Mouse (Mus musculus) CH12.LX (cell line): ENCODE data around the gene Gh. TPM values are rescaled to one million over a fixed set of nuclear protein-coding genes. Genes with fewer than 3 reads are reported as not detected.

ENCODE experiments used
- DNase-seq: peaks from one replicate; pipeline ENCODE4 v3.0.0-alpha.2; 2013; ENCODE audit errors: extremely low read depth
- H3K27ac ChIP-seq: 2 replicates; pipeline ENCODE4 v1.5.1; 2012; ENCODE audit warnings: low read depth, mild to moderate bottlenecking, control low read depth, moderate library complexity; ENCODE audit not compliant: insufficient read depth
- H3K27me3 ChIP-seq: replicated peaks from 2 replicates; pipeline ENCODE3; 2012; ENCODE audit warnings: inconsistent platforms
- H3K36me3 ChIP-seq, 2 experiments: replicated peaks in 1 of 2; 2 replicates each; pipeline versions ENCODE3 to v1.6.1; 2012; ENCODE audit warnings: inconsistent platforms in 1 of 2, low read length in 1 of 2, mild to moderate bottlenecking in 1 of 2, mixed read lengths in 1 of 2, moderate library complexity in 1 of 2; ENCODE audit not compliant: control insufficient read depth in 1 of 2, insufficient read depth in 1 of 2
- H3K4me1 ChIP-seq, 2 experiments: 2 replicates each; pipeline ENCODE4 v1.6.1; 2012; ENCODE audit warnings: inconsistent platforms in 1 of 2, moderate library complexity in 1 of 2; ENCODE audit not compliant: insufficient read depth in 2 of 2, control insufficient read depth in 1 of 2
- H3K4me2 ChIP-seq: 2 replicates; pipeline ENCODE4 v1.6.1; 2012; ENCODE audit warnings: low read depth, mild to moderate bottlenecking, control low read depth; ENCODE audit not compliant: poor library complexity, insufficient read depth, severe bottlenecking
- H3K4me3 ChIP-seq, 3 experiments: fragments of 150-350 bp in 1 of 3; sonication (generic) in 1 of 3; replicated peaks in 1 of 3; 2 replicates each; pipeline versions ENCODE3 to v1.5.1; 2011 to 2012; ENCODE audit warnings: low read depth in 2 of 3, low read length in 2 of 3, mild to moderate bottlenecking in 2 of 3, moderate library complexity in 2 of 3, control low read depth in 1 of 3, improper control_type of control experiment in 1 of 3, inconsistent platforms in 1 of 3, mixed read lengths in 1 of 3; ENCODE audit not compliant: poor library complexity in 1 of 3
- H3K79me2 ChIP-seq: replicated peaks from 2 replicates; pipeline ENCODE4 v1.6.1; 2012; ENCODE audit warnings: mild to moderate bottlenecking, moderate library complexity; ENCODE audit not compliant: control insufficient read depth, poor library complexity, insufficient read depth, severe bottlenecking; ENCODE audit errors: extremely low read depth
- H3K9ac ChIP-seq: 2 replicates; pipeline ENCODE4 v1.6.1; 2012; ENCODE audit warnings: low read depth, mild to moderate bottlenecking, control low read depth, moderate library complexity; ENCODE audit not compliant: insufficient read depth
- H3K9me3 ChIP-seq: replicated peaks from 2 replicates; pipeline ENCODE3; 2012; ENCODE audit warnings: low read length, inconsistent platforms, mixed read lengths
- CTCF ChIP-seq, 2 experiments: IDR thresholded peaks in 1 of 2; conservative IDR thresholded peaks in 1 of 2; 2 replicates each; pipeline ENCODE4 v1.5.1; 2011 to 2012; ENCODE audit warnings: low read depth in 2 of 2, low read length in 2 of 2, improper control_type of control experiment in 1 of 2, inconsistent platforms in 1 of 2, mild to moderate bottlenecking in 1 of 2, moderate library complexity in 1 of 2
- E2F4 ChIP-seq: IDR thresholded peaks from 2 replicates; pipeline ENCODE4 v1.6.1; 2011; ENCODE audit warnings: low read depth, low read length, improper control_type of control experiment; ENCODE audit not compliant: insufficient replicate concordance
- ELF1 ChIP-seq: IDR thresholded peaks from 2 replicates; pipeline ENCODE4 v1.6.1; 2014; ENCODE audit warnings: low read depth, mild to moderate bottlenecking, inconsistent platforms, low read length, improper control_type of control experiment
- EP300 ChIP-seq: IDR thresholded peaks from 2 replicates; pipeline ENCODE4 v1.6.1; 2011; ENCODE audit warnings: low read length, improper control_type of control experiment
- GABPA ChIP-seq: IDR thresholded peaks from 2 replicates; pipeline ENCODE4 v1.6.1; 2012; ENCODE audit warnings: low read depth, low read length, improper control_type of control experiment, inconsistent platforms; ENCODE audit not compliant: insufficient replicate concordance
- HCFC1 ChIP-seq: IDR thresholded peaks from 2 replicates; pipeline ENCODE4 v1.6.1; 2012; ENCODE audit warnings: low read depth, mild to moderate bottlenecking, inconsistent platforms, low read length, improper control_type of control experiment
- IRF4 ChIP-seq: IDR thresholded peaks from 2 replicates; pipeline ENCODE4 v1.6.1; 2014; ENCODE audit warnings: low read depth, mild to moderate bottlenecking, inconsistent platforms, low read length, improper control_type of control experiment
- MAFK ChIP-seq: IDR thresholded peaks from 2 replicates; pipeline ENCODE4 v1.6.1; 2011; ENCODE audit warnings: low read length, improper control_type of control experiment; ENCODE audit not compliant: insufficient replicate concordance
- MAX ChIP-seq: IDR thresholded peaks from 2 replicates; pipeline ENCODE4 v1.6.1; 2011; ENCODE audit warnings: low read length, improper control_type of control experiment
- MEF2A ChIP-seq: IDR thresholded peaks from 2 replicates; pipeline ENCODE4 v1.6.1; 2014; ENCODE audit warnings: low read depth, mild to moderate bottlenecking, inconsistent platforms, low read length, improper control_type of control experiment, borderline replicate concordance
- MXI1 ChIP-seq: IDR thresholded peaks from 2 replicates; pipeline ENCODE4 v1.6.1; 2011; ENCODE audit warnings: mild to moderate bottlenecking, low read depth, low read length, improper control_type of control experiment
- MYC ChIP-seq: IDR thresholded peaks from 2 replicates; pipeline ENCODE4 v1.6.1; 2011; ENCODE audit warnings: low read depth, mild to moderate bottlenecking, improper control_type of control experiment, low read length
- NELFE ChIP-seq: IDR thresholded peaks from 2 replicates; pipeline ENCODE4 v1.6.1; 2011; ENCODE audit warnings: low read depth, low read length, improper control_type of control experiment
- NRF1 ChIP-seq: IDR thresholded peaks from 2 replicates; pipeline ENCODE4 v1.6.1; 2014; ENCODE audit warnings: low read depth, mild to moderate bottlenecking, inconsistent platforms, low read length, improper control_type of control experiment, moderate library complexity
- RAD21 ChIP-seq: IDR thresholded peaks from 2 replicates; pipeline ENCODE4 v1.6.1; 2011; ENCODE audit warnings: low read depth, mild to moderate bottlenecking, low read length, improper control_type of control experiment, moderate library complexity
- RCOR1 ChIP-seq: conservative IDR thresholded peaks from 2 replicates; pipeline ENCODE4 v1.6.1; 2012; ENCODE audit warnings: low read depth, mild to moderate bottlenecking, inconsistent platforms, low read length, improper control_type of control experiment
- SIN3A ChIP-seq: IDR thresholded peaks from 2 replicates; pipeline ENCODE4 v1.6.1; 2012; ENCODE audit warnings: low read length, improper control_type of control experiment, inconsistent platforms
- SMC3 ChIP-seq: IDR thresholded peaks from 2 replicates; pipeline ENCODE4 v1.6.1; 2011; ENCODE audit warnings: low read depth, low read length, improper control_type of control experiment
- TBP ChIP-seq: conservative IDR thresholded peaks from 2 replicates; pipeline ENCODE4 v1.6.1; 2011; ENCODE audit warnings: low read depth, low read length, improper control_type of control experiment
- TCF12 ChIP-seq: IDR thresholded peaks from 2 replicates; pipeline ENCODE4 v1.6.1; 2014; ENCODE audit warnings: low read depth, mild to moderate bottlenecking, inconsistent platforms, low read length, improper control_type of control experiment
- USF2 ChIP-seq: conservative IDR thresholded peaks from 2 replicates; pipeline ENCODE4 v1.6.1; 2011; ENCODE audit warnings: low read depth, low read length, improper control_type of control experiment
- ZC3H11A ChIP-seq: IDR thresholded peaks from 2 replicates; pipeline ENCODE4 v1.6.1; 2012; ENCODE audit warnings: low read depth, mild to moderate bottlenecking, inconsistent platforms, low read length, improper control_type of control experiment
- ZMIZ1 ChIP-seq: IDR thresholded peaks from 2 replicates; pipeline ENCODE4 v1.6.1; 2012; ENCODE audit warnings: low read depth, mild to moderate bottlenecking, inconsistent platforms, low read length, improper control_type of control experiment
- ZNF384 ChIP-seq: IDR thresholded peaks from 2 replicates; pipeline ENCODE4 v1.6.1; 2012; ENCODE audit warnings: low read depth, low read length, improper control_type of control experiment, inconsistent platforms
- dilution Hi-C: fragments of 300-500 bp; cut with MboI; formaldehyde crosslinking; loops from 2 replicates; pipeline ENCODE4 v1.14.3; 2020; ENCODE audit warnings: low sequenced_read_pairs; ENCODE audit not compliant: extremely low pct_unique_long_range_greater_than_20kb, extremely low pct_ligation_motif_present
- in situ Hi-C: fragments of 300-500 bp; cut with MboI; formaldehyde crosslinking; loops from 3 replicates; pipeline ENCODE4 v1.14.3; 2019; ENCODE audit warnings: low sequenced_read_pairs, low pct_ligation_motif_present, low pct_unique_long_range_greater_than_20kb, mixed read lengths
- polyA plus RNA-seq: library from polyadenylated mRNA; unstranded; fragments of >175 nt; gene quantifications from 2 replicates; pipeline ENCODE4 v1.2.1, GENCODE M21; 2012; ENCODE audit warnings: low read depth; ENCODE audit not compliant: insufficient read length
- total RNA-seq, 2 experiments: library from RNA; depleted of rRNA; stranded (reverse); fragments of 300-350 nt in 1 of 2; fragments of >200 nt in 1 of 2; gene quantifications; 2 replicates each; pipeline ENCODE4 v1.2.3; 2012 to 2014

The Gh gene
- total and polyA plus RNA-seq, 3 experiments = 0.38 to 1.0 (median 0.68) TPM

GRCm38 (mm10) chr11:106329682-106330081, 28.0 kb upstream of the Gh start:
- in situ Hi-C loops = loop anchor here (5.0 to 10.0 kb wide), 3 partner anchors 42 to 165 kb away; no protein-coding TSS in a partner anchor
- H3K4me1 ChIP-seq = peaks cover 20 to 37% of the 10 kb centered on the region in 2 experiments
- H3K4me3 ChIP-seq = no peak overlapping the region
- H3K79me2 ChIP-seq = no peaks in the 10 kb centered on the region
- peaks cover 3% of the 10 kb centered on the region for H3K27me3 ChIP-seq
- H3K9me3 ChIP-seq = no peaks in the 10 kb centered on the region
- no peak overlapping the region for H3K4me2 ChIP-seq
- peak; percentile 89 for DNase-seq
- no peaks in the 10 kb centered on the region for H3K36me3 ChIP-seq
- dilution Hi-C loops = no loop called here
- no peak overlapping the region for H3K9ac ChIP-seq
- TF ChIP-seq ELF1 (0 out of 2 replicates have a peak, but pooled peaks have one; percentile 21), MEF2A (peak; percentile 77), ZNF384 (0 out of 2 replicates have a peak, but pooled peaks have one; percentile 24), ZC3H11A (peak; percentile 94), HCFC1 (peak; percentile 35; the same call in 1 of the 2 replicates), IRF4 (peak; percentile 50; the same call in 1 of the 2 replicates), USF2 (no peak), SIN3A (peak; percentile 51; the same call in 1 of the 2 replicates), E2F4 (no peak), MAFK (no peak), TBP (0 out of 2 replicates have a peak, but pooled peaks have one; percentile 16), ZMIZ1 (no peak), MYC (peak; percentile 98), MAX (peak; percentile 97), EP300 (no peak), CTCF (conservative IDR thresholded peaks at IDR 0.05 in 1 of 2, IDR thresholded peaks at IDR 0.05 in 1 of 2; ENCODE audit: low read depth in 2 of 2, low read length in 2 of 2) (peak; percentile 50 to 100; a peak in 3 of 4 replicates), SMC3 (peak; percentile 99), RAD21 (peak; percentile 99), MXI1 (peak; percentile 28; the same call in 1 of the 2 replicates), TCF12 (peak; percentile 27; the same call in 1 of the 2 replicates), NRF1 (no peak), NELFE (peak; percentile 81; the same call in 1 of the 2 replicates), GABPA (no peak), RCOR1 (no peak)
- TF ChIP-seq, all 38 proteins: peak for 16
- no peak overlapping the region for H3K27ac ChIP-seq
